Mouse (Mus musculus) CH12.LX (cell line): Measurements from ENCODE around the gene Pcyt2.
A peak's percentile ranks its signal among the peaks of the same experiment; 100 is the strongest.

Experiments
- CHD1 ChIP-seq: IDR thresholded peaks from 2 replicates; pipeline ENCODE4 v1.6.1; 2012; ENCODE audit warnings: low read depth, low read length, improper control_type of control experiment, inconsistent platforms
- CTCF ChIP-seq, 2 experiments: IDR thresholded peaks in 1 of 2; conservative IDR thresholded peaks in 1 of 2; 2 replicates each; pipeline ENCODE4 v1.5.1; 2011 to 2012; ENCODE audit warnings: low read depth in 2 of 2, low read length in 2 of 2, improper control_type of control experiment in 1 of 2, inconsistent platforms in 1 of 2, mild to moderate bottlenecking in 1 of 2, moderate library complexity in 1 of 2
- MAX ChIP-seq: IDR thresholded peaks from 2 replicates; pipeline ENCODE4 v1.6.1; 2011; ENCODE audit warnings: low read length, improper control_type of control experiment
- MEF2A ChIP-seq: IDR thresholded peaks from 2 replicates; pipeline ENCODE4 v1.6.1; 2014; ENCODE audit warnings: low read depth, mild to moderate bottlenecking, inconsistent platforms, low read length, improper control_type of control experiment, borderline replicate concordance
- PAX5 ChIP-seq: IDR thresholded peaks from 2 replicates; pipeline ENCODE4 v1.6.1; 2012; ENCODE audit warnings: low read length, inconsistent platforms, mixed read lengths
- POLR2A ChIP-seq: IDR thresholded peaks from 2 replicates; pipeline ENCODE4 v1.6.1; 2011; ENCODE audit warnings: low read depth, mild to moderate bottlenecking, improper control_type of control experiment, low read length
- USF2 ChIP-seq: conservative IDR thresholded peaks from 2 replicates; pipeline ENCODE4 v1.6.1; 2011; ENCODE audit warnings: low read depth, low read length, improper control_type of control experiment
- ZC3H11A ChIP-seq: IDR thresholded peaks from 2 replicates; pipeline ENCODE4 v1.6.1; 2012; ENCODE audit warnings: low read depth, mild to moderate bottlenecking, inconsistent platforms, low read length, improper control_type of control experiment
- ZKSCAN1 ChIP-seq: IDR thresholded peaks from 2 replicates; pipeline ENCODE4 v1.6.1; 2012; ENCODE audit warnings: low read depth, inconsistent platforms, low read length, improper control_type of control experiment, borderline replicate concordance
- ZMIZ1 ChIP-seq: IDR thresholded peaks from 2 replicates; pipeline ENCODE4 v1.6.1; 2012; ENCODE audit warnings: low read depth, mild to moderate bottlenecking, inconsistent platforms, low read length, improper control_type of control experiment

- no peak for TF ChIP-seq MAX
- TF ChIP-seq CTCF (conservative IDR thresholded peaks at IDR 0.05 in 1 of 2, IDR thresholded peaks at IDR 0.05 in 1 of 2; ENCODE audit: low read depth in 2 of 2, low read length in 2 of 2): no peak
- TF ChIP-seq PAX5: no peak
- TF ChIP-seq USF2: no peak
- no peak for TF ChIP-seq MEF2A
- peak; percentile 93 for TF ChIP-seq POLR2A
- no peak for TF ChIP-seq ZKSCAN1
- TF ChIP-seq ZMIZ1: peak; percentile 88
- TF ChIP-seq CHD1: no peak
- no peak for TF ChIP-seq ZC3H11A
These were observed 7.0 kb upstream of the Pcyt2 start for GRCm38 (mm10) chr11:120624680-120625111.
